Mouse (Mus musculus) ES-Bruce4 (cell line): Measurements from ENCODE around the gene Ddx4.

Experiments
- CTCF ChIP-seq: IDR thresholded peaks from one replicate; pipeline ENCODE4 v1.8.1; 2011; ENCODE audit warnings: low read depth, low read length
- EP300 ChIP-seq: IDR thresholded peaks from 2 replicates; pipeline ENCODE4 v1.6.1; 2011; ENCODE audit warnings: low read depth, low read length; ENCODE audit not compliant: insufficient read depth
- POLR2A ChIP-seq: IDR thresholded peaks from one replicate; pipeline ENCODE4 v1.8.1; 2011; ENCODE audit warnings: low read length; ENCODE audit not compliant: insufficient read depth

GRCm38 (mm10) chr13:112602607-112603006, 49.7 kb downstream of the Ddx4 start:
- no peak for TF ChIP-seq POLR2A
- no peak for TF ChIP-seq CTCF
- no peak for TF ChIP-seq EP300
